Mouse (Mus musculus): Measurements from ENCODE around the gene Slc7a4. TPM values are rescaled to one million over a fixed set of nuclear protein-coding genes. Genes with fewer than 3 reads are reported as not detected.

Slc7a4 gene
- polyA plus RNA-seq, 1 experiment from 2014 or later: 2.9 TPM

- no peak overlapping the region for H3K4me3 ChIP-seq (replicated peaks)
- no peak overlapping the region for H3K9ac ChIP-seq (replicated peaks)
- H3K27me3 ChIP-seq: no peaks in the 10 kb centered on the region; the same call in 1 of the 2 replicates
- no peaks in the 10 kb centered on the region; the same call in 1 of the 2 replicates for H3K9me3 ChIP-seq
- no peaks in the 10 kb centered on the region for H3K4me1 ChIP-seq (replicated peaks)
- no peak for ATAC-seq (ENCODE audit: insufficient number of reproducible peaks, insufficient read depth, low FRiP score, low TSS enrichment, low read depth)
- H3K4me2 ChIP-seq: no peak overlapping the region
- no peak overlapping the region for H3K27ac ChIP-seq
- no peaks in the 10 kb centered on the region for H3K36me3 ChIP-seq
- 72% methylated on average over 4 of the region's 4 CpGs for WGBS
Measured at GRCm38 (mm10) chr16:17604941-17605340, 21.9 kb upstream of the Slc7a4 start.

GRCm38 (mm10) chr16:17600944-17601562 lies 18.0 kb upstream of the Slc7a4 start:
- Histone ChIP-seq H3K4me3 (replicated peaks) (no peak overlapping the region), H3K9me3 (no peaks in the 10 kb centered on the region), H3K27me3 (no peaks in the 10 kb centered on the region; the same call in 1 of the 2 replicates), H3K27ac (no peak overlapping the region), H3K36me3 (no peaks in the 10 kb centered on the region), H3K4me1 (replicated peaks) (no peaks in the 10 kb centered on the region), H3K9ac (replicated peaks) (no peak overlapping the region), H3K4me2 (no peak overlapping the region)
- no peak for ATAC-seq (ENCODE audit: insufficient number of reproducible peaks, insufficient read depth, low FRiP score, low TSS enrichment, low read depth)
- WGBS: 60% methylated on average over 3 of the region's 3 CpGs

GRCm38 (mm10) chr16:17590731-17591130 lies 7.7 kb upstream of the Slc7a4 start:
- Histone ChIP-seq H3K4me3 (replicated peaks) (no peak overlapping the region), H3K4me2 (no peak overlapping the region), H3K27ac (no peak overlapping the region), H3K27me3 (no peaks in the 10 kb centered on the region), H3K9ac (replicated peaks) (no peak overlapping the region), H3K36me3 (no peaks in the 10 kb centered on the region), H3K9me3 (peaks cover 5% of the 10 kb centered on the region; the same call in 1 of the 2 replicates), H3K4me1 (replicated peaks) (no peaks in the 10 kb centered on the region)
- 16% methylated on average over 2 of the region's 2 CpGs for WGBS
- ATAC-seq (ENCODE audit: insufficient number of reproducible peaks, insufficient read depth, low FRiP score, low TSS enrichment, low read depth): no peak

GRCm38 (mm10) chr16:17584555-17584954 lies 1.5 kb upstream of the Slc7a4 start:
- no peaks in the 10 kb centered on the region for H3K36me3 ChIP-seq
- no peak overlapping the region for H3K4me2 ChIP-seq
- no peak overlapping the region for H3K4me3 ChIP-seq (replicated peaks)
- no peak overlapping the region for H3K9ac ChIP-seq (replicated peaks)
- H3K27me3 ChIP-seq: no peaks in the 10 kb centered on the region
- H3K9me3 ChIP-seq: peaks cover 5% of the 10 kb centered on the region; the same call in 1 of the 2 replicates
- 89% methylated on average over 7 of the region's 7 CpGs for whole genome bisulfite sequencing
- ATAC-seq (ENCODE audit: insufficient number of reproducible peaks, insufficient read depth, low FRiP score, low TSS enrichment, low read depth): no peak
- no peaks in the 10 kb centered on the region for H3K4me1 ChIP-seq (replicated peaks)
- no peak overlapping the region for H3K27ac ChIP-seq

- Histone ChIP-seq H3K27me3 (peaks cover 67% of the 10 kb centered on the region), H3K4me1 (replicated peaks) (peaks cover 5% of the 10 kb centered on the region; the same call in 1 of the 2 replicates), H3K4me3 (replicated peaks) (peak overlapping the region; percentile 51), H3K9me3 (no peaks in the 10 kb centered on the region), H3K27ac (no peak overlapping the region), H3K4me2 (peak overlapping the region; percentile 74), H3K36me3 (no peaks in the 10 kb centered on the region), H3K9ac (replicated peaks) (peak overlapping the region; percentile 57)
- 20% methylated on average over 8 of the region's 8 CpGs for WGBS
- no peak for ATAC-seq (ENCODE audit: insufficient number of reproducible peaks, insufficient read depth, low FRiP score, low TSS enrichment, low read depth)
Measured at GRCm38 (mm10) chr16:17576825-17577215, 6.2 kb downstream of the Slc7a4 start.

- H3K27me3 ChIP-seq: peaks cover 70% of the 10 kb centered on the region
- H3K27ac ChIP-seq: no peak overlapping the region
- H3K4me3 ChIP-seq (replicated peaks): peak overlapping the region; percentile 51
- H3K4me1 ChIP-seq (replicated peaks): peaks cover 5% of the 10 kb centered on the region; the same call in 1 of the 2 replicates
- 13% methylated on average over 45 of the region's 45 CpGs for WGBS
- no peaks in the 10 kb centered on the region for H3K36me3 ChIP-seq
- H3K9me3 ChIP-seq: no peaks in the 10 kb centered on the region
- peak overlapping the region; percentile 74 for H3K4me2 ChIP-seq
- H3K9ac ChIP-seq (replicated peaks): peak overlapping the region; percentile 57
- no peak for ATAC-seq (ENCODE audit: insufficient number of reproducible peaks, insufficient read depth, low FRiP score, low TSS enrichment, low read depth)
Measured at GRCm38 (mm10) chr16:17575870-17576824, 6.9 kb downstream of the Slc7a4 start.

- Histone ChIP-seq H3K4me3 (replicated peaks) (no peak overlapping the region), H3K36me3 (no peaks in the 10 kb centered on the region), H3K27ac (no peak overlapping the region), H3K9me3 (no peaks in the 10 kb centered on the region), H3K4me1 (replicated peaks) (peaks cover 11% of the 10 kb centered on the region), H3K27me3 (peaks cover 44% of the 10 kb centered on the region), H3K9ac (replicated peaks) (no peak overlapping the region), H3K4me2 (no peak overlapping the region)
- 27% methylated on average over 4 of the region's 4 CpGs for WGBS
- ATAC-seq (ENCODE audit: insufficient number of reproducible peaks, insufficient read depth, low FRiP score, low TSS enrichment, low read depth): no peak
Measured at GRCm38 (mm10) chr16:17566186-17566585, 16.8 kb downstream of the Slc7a4 start.

GRCm38 (mm10) chr16:17564771-17565170 lies 18.2 kb downstream of the Slc7a4 start:
- H3K27ac ChIP-seq: no peak overlapping the region
- no peaks in the 10 kb centered on the region for H3K9me3 ChIP-seq
- no peak overlapping the region for H3K4me2 ChIP-seq
- no peak overlapping the region for H3K4me3 ChIP-seq (replicated peaks)
- peaks cover 18% of the 10 kb centered on the region for H3K4me1 ChIP-seq (replicated peaks)
- WGBS: 57% methylated on average over 3 of the region's 3 CpGs
- H3K27me3 ChIP-seq: peaks cover 53% of the 10 kb centered on the region
- H3K36me3 ChIP-seq: no peaks in the 10 kb centered on the region
- H3K9ac ChIP-seq (replicated peaks): no peak overlapping the region
- ATAC-seq (ENCODE audit: insufficient number of reproducible peaks, insufficient read depth, low FRiP score, low TSS enrichment, low read depth): no peak

GRCm38 (mm10) chr16:17564221-17564620 lies 18.8 kb downstream of the Slc7a4 start:
- WGBS: 60% methylated on average over 2 of the region's 2 CpGs
- H3K9ac ChIP-seq (replicated peaks): no peak overlapping the region
- no peaks in the 10 kb centered on the region for H3K9me3 ChIP-seq
- no peaks in the 10 kb centered on the region for H3K36me3 ChIP-seq
- no peak for ATAC-seq (ENCODE audit: insufficient number of reproducible peaks, insufficient read depth, low FRiP score, low TSS enrichment, low read depth)
- no peak overlapping the region for H3K4me3 ChIP-seq (replicated peaks)
- no peak overlapping the region for H3K27ac ChIP-seq
- H3K4me2 ChIP-seq: no peak overlapping the region
- H3K27me3 ChIP-seq: peaks cover 58% of the 10 kb centered on the region
- peaks cover 20% of the 10 kb centered on the region for H3K4me1 ChIP-seq (replicated peaks)

- H3K9ac ChIP-seq (replicated peaks): no peak overlapping the region
- no peak for ATAC-seq (ENCODE audit: insufficient number of reproducible peaks, insufficient read depth, low FRiP score, low TSS enrichment, low read depth)
- WGBS: 29% methylated on average over 1 of the region's 1 CpGs
- no peak overlapping the region for H3K27ac ChIP-seq
- no peak overlapping the region for H3K4me2 ChIP-seq
- H3K27me3 ChIP-seq: peaks cover 60% of the 10 kb centered on the region
- H3K36me3 ChIP-seq: no peaks in the 10 kb centered on the region
- H3K4me1 ChIP-seq (replicated peaks): peaks cover 26% of the 10 kb centered on the region
- H3K4me3 ChIP-seq (replicated peaks): no peak overlapping the region
- H3K9me3 ChIP-seq: no peaks in the 10 kb centered on the region
Measured at GRCm38 (mm10) chr16:17563580-17563979, 19.4 kb downstream of the Slc7a4 start.

- H3K36me3 ChIP-seq: no peaks in the 10 kb centered on the region
- H3K27me3 ChIP-seq: peaks cover 62% of the 10 kb centered on the region
- peak within 1 kb of the TSS; percentile 42 for H3K9ac ChIP-seq (replicated peaks)
- 0 out of 2 replicates have a peak within 1 kb of the TSS, but pooled peaks have one; percentile 12 for H3K27ac ChIP-seq
- 3% methylated on average over 10 of the region's 10 CpGs for WGBS
- peaks cover 32% of the 10 kb centered on the region for H3K4me1 ChIP-seq (replicated peaks)
- peak; percentile 66 for ATAC-seq (ENCODE audit: insufficient number of reproducible peaks, insufficient read depth, low FRiP score, low TSS enrichment, low read depth)
- H3K4me3 ChIP-seq (replicated peaks): peak within 1 kb of the TSS; percentile 23
- peak within 1 kb of the TSS; percentile 54 for H3K4me2 ChIP-seq
- no peaks in the 10 kb centered on the region for H3K9me3 ChIP-seq
Measured at GRCm38 (mm10) chr16:17561751-17562208, 21.2 kb downstream of the Slc7a4 start, which contains the start of gene P2rx6. Gene P2rx6, plus strand, starts transcription at chr16:17561885.
